Mouse (Mus musculus): Measurements from ENCODE around the gene Senp1.

DNA sequence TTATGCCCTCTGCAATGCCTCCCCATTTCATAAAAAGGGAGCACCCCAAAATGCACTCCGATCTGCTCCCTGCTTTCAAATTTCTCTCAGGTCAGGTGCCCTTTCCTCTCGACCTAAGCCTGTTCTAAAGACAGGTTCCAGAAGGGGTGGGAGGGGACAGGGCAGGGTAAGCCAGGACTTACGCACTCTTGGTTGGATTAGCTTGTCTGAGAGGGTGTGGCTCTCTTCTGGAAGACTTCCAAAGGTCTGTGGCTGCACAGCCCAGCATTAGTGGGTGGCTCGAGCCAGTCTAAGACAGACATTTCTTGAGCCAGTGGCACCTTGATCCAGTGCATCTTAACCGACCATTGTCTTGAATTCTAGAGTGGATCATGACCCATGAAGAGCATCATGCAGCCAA is 18.2 kb upstream of the Senp1 start:
- TF ChIP-seq POLR2A (IDR thresholded peaks at IDR 0.05; ENCODE audit: extremely low read depth, insufficient read depth, low read length) (no peak), CTCF (IDR thresholded peaks at IDR 0.05; ENCODE audit: low read depth, low read length) (no peak)

All from liver, adult 2 months (tissue).